9 mouse cellular contexts compared by ENCODE assay signal in genomic region chr5:116809001-116809759, GRCm38 (mm10).
DNase-seq lines count a peak whose midpoint lies in the region; ATAC-seq lines count a peak whose summit lies in the region.
"Had no signal": no experiment of that assay in that cellular context is flagged by ENCODE, and none has a peak within 500 bp of the region (broad histone marks: within the 10 kb centered on the region; RNA-seq: fewer than 3 reads in every experiment).

No protein-coding gene starts in this region.

- H3K27me3 ChIP-seq in embryonic facial prominence, embryonic 12.5 days = no peaks in the 10 kb centered on the region
- H3K27me3 ChIP-seq: heart, embryonic 13.5 days had no signal

- no peak overlapping the region for H3K4me3 ChIP-seq in embryonic facial prominence, embryonic 12.5 days
- H3K4me3 ChIP-seq: heart, embryonic 13.5 days had no signal

- no peaks in the 10 kb centered on the region for H3K4me1 ChIP-seq in embryonic facial prominence, embryonic 12.5 days
- H3K4me1 ChIP-seq: heart, embryonic 13.5 days had no signal

- 38% methylated on average over 17 of the region's 17 CpGs for WGBS in embryonic facial prominence, embryonic 12.5 days

- no peak overlapping the region for H3K27ac ChIP-seq in embryonic facial prominence, embryonic 12.5 days
- H3K27ac ChIP-seq: heart, embryonic 13.5 days had no signal

- no peaks in the 10 kb centered on the region for H3K36me3 ChIP-seq in embryonic facial prominence, embryonic 12.5 days
- H3K36me3 ChIP-seq: heart, embryonic 13.5 days had no signal

- H3K9me3 ChIP-seq in embryonic facial prominence, embryonic 12.5 days = no peaks in the 10 kb centered on the region
- H3K9me3 ChIP-seq: heart, embryonic 13.5 days had no signal

- ATAC-seq in embryonic facial prominence, embryonic 12.5 days (ENCODE audit: insufficient number of reproducible peaks, insufficient read depth, low FRiP score, low TSS enrichment) = peak; percentile 28; the same call in 1 of the 2 replicates
- ATAC-seq in megakaryocyte progenitor cell, adult 5-6 weeks (replicated peaks; ENCODE audit: poor library complexity) = no peak

- intact Hi-C loops in left cerebral cortex, postnatal 25 days (cut with DNase I) = no loop called here

- H3K4me2 ChIP-seq in embryonic facial prominence, embryonic 12.5 days (replicated peaks) = no peak overlapping the region
- H3K4me2 ChIP-seq: heart, embryonic 13.5 days had no signal

- no peak overlapping the region for H3K9ac ChIP-seq in embryonic facial prominence, embryonic 12.5 days
- H3K9ac ChIP-seq: heart, embryonic 13.5 days had no signal

- peak; percentile 23 to 27 for DNase-seq in frontal cortex, postnatal 14 days (ENCODE audit: low spot score in 2 of 2)
- DNase-seq in left cerebral cortex, postnatal 25 days (ENCODE audit: low spot score in 2 of 2) = peak; percentile 51 to 60
- peak; percentile 28 for DNase-seq in right cerebral cortex, adult 18-20 months
- no peak for DNase-seq in lung, adult 18-20 months
- no peak for DNase-seq in cerebellum, adult 11-12 months
- DNase-seq: cerebellum, adult 9-11 months had no signal

Comparison
In these comparisons a context has a peak if more than half of its experiments do, and no peak if none do; other contexts are left out.
1. DNase-seq: peak in frontal cortex, postnatal 14 days (2 of 2), left cerebral cortex, postnatal 25 days (2 of 2) and right cerebral cortex, adult 18-20 months (single experiment); none in lung, adult 18-20 months (0 of 2) and cerebellum, adult 11-12 months (single experiment).